Mouse (Mus musculus) MEL (cell line): ENCODE results near the gene Gm9922. TPM values are rescaled to one million over a fixed set of nuclear protein-coding genes. Genes with fewer than 3 reads are reported as not detected.

Experiments
- DNase-seq: peaks from one replicate; pipeline ENCODE4 v3.0.0; 2011; ENCODE audit warnings: low read depth, low spot score
- H3K27ac ChIP-seq: 2 replicates; pipeline ENCODE4 v1.5.1; 2012; ENCODE audit warnings: low read depth, mild to moderate bottlenecking, control low read depth, low read length, moderate library complexity; ENCODE audit not compliant: control insufficient read depth
- H3K27me3 ChIP-seq, 2 experiments: fragments of 150-350 bp in 1 of 2; sonication (generic) in 1 of 2; 2 replicates each; pipeline ENCODE4 v1.6.1; 2012; ENCODE audit warnings: low read length in 2 of 2, mild to moderate bottlenecking in 2 of 2, improper control_type of control experiment in 1 of 2, moderate library complexity in 1 of 2; ENCODE audit not compliant: insufficient read depth in 2 of 2, control insufficient read depth in 1 of 2
- H3K36me3 ChIP-seq, 2 experiments: 2 replicates each; pipeline ENCODE4 v1.6.1; 2012 to 2014; ENCODE audit warnings: low read length in 2 of 2, improper control_type of control experiment in 1 of 2, inconsistent platforms in 1 of 2, mild to moderate bottlenecking in 1 of 2; ENCODE audit not compliant: insufficient read depth in 2 of 2, control insufficient read depth in 1 of 2
- H3K4me1 ChIP-seq, 2 experiments: fragments of 150-350 bp in 1 of 2; sonication (generic) in 1 of 2; 2 replicates each; pipeline ENCODE4 v1.6.1; 2012; ENCODE audit warnings: low read length in 2 of 2, improper control_type of control experiment in 1 of 2, mild to moderate bottlenecking in 1 of 2; ENCODE audit not compliant: insufficient read depth in 2 of 2, control insufficient read depth in 1 of 2
- H3K4me3 ChIP-seq, 2 experiments: fragments of 150-350 bp in 1 of 2; sonication (generic) in 1 of 2; 2 replicates each; pipeline ENCODE4 v1.5.1; 2012; ENCODE audit warnings: low read depth in 2 of 2, low read length in 2 of 2, mild to moderate bottlenecking in 2 of 2, moderate library complexity in 2 of 2, control low read depth in 1 of 2, improper control_type of control experiment in 1 of 2; ENCODE audit not compliant: control insufficient read depth in 1 of 2, insufficient read depth in 1 of 2
- H3K79me2 ChIP-seq: 2 replicates; pipeline ENCODE4 v1.6.1; 2012; ENCODE audit warnings: mild to moderate bottlenecking, low read length, moderate library complexity; ENCODE audit not compliant: control insufficient read depth, poor library complexity, insufficient read depth
- H3K9ac ChIP-seq: 2 replicates; pipeline ENCODE4 v1.6.1; 2012; ENCODE audit warnings: low read depth, mild to moderate bottlenecking, control low read depth, low read length, moderate library complexity; ENCODE audit not compliant: control insufficient read depth, poor library complexity, severe bottlenecking
- H3K9me3 ChIP-seq: fragments of 150-350 bp; sonication (generic); replicated peaks from 2 replicates; pipeline ENCODE4 v1.6.1; 2012; ENCODE audit warnings: mild to moderate bottlenecking, low read length, improper control_type of control experiment, moderate library complexity; ENCODE audit not compliant: insufficient read depth
- BHLHE40 ChIP-seq: IDR thresholded peaks from 2 replicates; pipeline ENCODE4 v1.6.1; 2012; ENCODE audit warnings: low read depth, mild to moderate bottlenecking, inconsistent platforms, low read length, improper control_type of control experiment, borderline replicate concordance
- CHD1 ChIP-seq: IDR thresholded peaks from 2 replicates; pipeline ENCODE4 v1.6.1; 2012; ENCODE audit warnings: low read depth, mild to moderate bottlenecking, inconsistent platforms, low read length, improper control_type of control experiment
- CHD2 ChIP-seq: IDR thresholded peaks from 2 replicates; pipeline ENCODE4 v1.6.1; 2011; ENCODE audit warnings: low read length, improper control_type of control experiment
- ELF1 ChIP-seq: IDR thresholded peaks from 2 replicates; pipeline ENCODE4 v1.6.1; 2014; ENCODE audit warnings: low read depth, mild to moderate bottlenecking, inconsistent platforms, low read length, improper control_type of control experiment, moderate library complexity
- ETS1 ChIP-seq: IDR thresholded peaks from 2 replicates; pipeline ENCODE4 v1.6.1; 2012; ENCODE audit warnings: low read depth, mild to moderate bottlenecking, inconsistent platforms, low read length, improper control_type of control experiment, moderate library complexity
- HCFC1 ChIP-seq: IDR thresholded peaks from 2 replicates; pipeline ENCODE4 v1.6.1; 2012; ENCODE audit warnings: low read depth, mild to moderate bottlenecking, inconsistent platforms, low read length, improper control_type of control experiment, moderate library complexity
- JUND ChIP-seq: IDR thresholded peaks from 2 replicates; pipeline ENCODE4 v1.6.1; 2011; ENCODE audit warnings: low read depth, mild to moderate bottlenecking, improper control_type of control experiment, low read length
- MAFK ChIP-seq: IDR thresholded peaks from 2 replicates; pipeline ENCODE4 v1.6.1; 2011; ENCODE audit warnings: low read depth, mild to moderate bottlenecking, low read length, improper control_type of control experiment, borderline replicate concordance
- MEF2A ChIP-seq: IDR thresholded peaks from 2 replicates; pipeline ENCODE4 v1.6.1; 2014; ENCODE audit warnings: low read depth, mild to moderate bottlenecking, inconsistent platforms, low read length, improper control_type of control experiment; ENCODE audit not compliant: poor library complexity, insufficient replicate concordance, severe bottlenecking; ENCODE audit errors: extremely low read depth
- MXI1 ChIP-seq: IDR thresholded peaks from 2 replicates; pipeline ENCODE4 v1.6.1; 2011; ENCODE audit warnings: mild to moderate bottlenecking, low read depth, low read length, improper control_type of control experiment
- MYC ChIP-seq: IDR thresholded peaks from 2 replicates; pipeline ENCODE4 v1.6.1; 2011; ENCODE audit warnings: low read depth, mild to moderate bottlenecking, low read length, improper control_type of control experiment, moderate library complexity
- NRF1 ChIP-seq: IDR thresholded peaks from 2 replicates; pipeline ENCODE4 v1.6.1; 2014; ENCODE audit warnings: low read depth, mild to moderate bottlenecking, inconsistent platforms, low read length, improper control_type of control experiment, moderate library complexity; ENCODE audit not compliant: poor library complexity, insufficient read depth, severe bottlenecking
- POLR2A ChIP-seq, 2 experiments: IDR thresholded peaks; 2 replicates each; pipeline ENCODE4 v1.6.1; 2011 to 2012; ENCODE audit warnings: low read length in 2 of 2, mild to moderate bottlenecking in 2 of 2, control low read depth in 1 of 2, improper control_type of control experiment in 1 of 2, low read depth in 1 of 2, moderate library complexity in 1 of 2; ENCODE audit not compliant: control insufficient read depth in 1 of 2, insufficient read depth in 1 of 2, poor library complexity in 1 of 2
- POLR2AphosphoS5 ChIP-seq: IDR thresholded peaks from 2 replicates; pipeline ENCODE4 v1.6.1; 2012; ENCODE audit warnings: low read depth, borderline replicate concordance, mild to moderate bottlenecking, inconsistent platforms, low read length, moderate library complexity, mixed read lengths
- RCOR1 ChIP-seq: IDR thresholded peaks from 2 replicates; pipeline ENCODE4 v1.6.1; 2012; ENCODE audit warnings: low read depth, mild to moderate bottlenecking, inconsistent platforms, low read length, improper control_type of control experiment
- SIN3A ChIP-seq: IDR thresholded peaks from 2 replicates; pipeline ENCODE4 v1.6.1; 2012; ENCODE audit warnings: low read length, improper control_type of control experiment, inconsistent platforms
- SMC3 ChIP-seq: IDR thresholded peaks from 2 replicates; pipeline ENCODE4 v1.6.1; 2011; ENCODE audit warnings: low read depth, low read length, improper control_type of control experiment
- UBTF ChIP-seq: IDR thresholded peaks from 2 replicates; pipeline ENCODE4 v1.6.1; 2012; ENCODE audit warnings: low read depth, mild to moderate bottlenecking, inconsistent platforms, low read length, improper control_type of control experiment, moderate library complexity, borderline replicate concordance; ENCODE audit not compliant: insufficient read depth
- USF2 ChIP-seq, 2 experiments: IDR thresholded peaks; 2 replicates each; pipeline ENCODE4 v1.6.1; 2011 to 2012; ENCODE audit warnings: improper control_type of control experiment in 2 of 2, low read length in 2 of 2, borderline replicate concordance in 1 of 2, inconsistent platforms in 1 of 2, low read depth in 1 of 2, mild to moderate bottlenecking in 1 of 2; ENCODE audit not compliant: insufficient read depth in 1 of 2
- ZC3H11A ChIP-seq: IDR thresholded peaks from 2 replicates; pipeline ENCODE4 v1.6.1; 2012; ENCODE audit warnings: low read depth, mild to moderate bottlenecking, inconsistent platforms, low read length, improper control_type of control experiment
- ZMIZ1 ChIP-seq: IDR thresholded peaks from 2 replicates; pipeline ENCODE4 v1.6.1; 2012; ENCODE audit warnings: low read depth, mild to moderate bottlenecking, inconsistent platforms, low read length, improper control_type of control experiment, moderate library complexity
- ZNF384 ChIP-seq: IDR thresholded peaks from 2 replicates; pipeline ENCODE4 v1.6.1; 2012; ENCODE audit warnings: low read depth, mild to moderate bottlenecking, inconsistent platforms, low read length, improper control_type of control experiment
- polyA plus RNA-seq, 2 experiments: library from polyadenylated mRNA; stranded (reverse) in 1 of 2; unstranded in 1 of 2; fragments of >175 nt in 1 of 2; fragments of >200 nt in 1 of 2; gene quantifications; 2 replicates each; pipeline versions ENCODE4 v1.2.1 to v1.2.4; 2012; ENCODE audit warnings: low replicate concordance in 2 of 2, low read depth in 1 of 2; ENCODE audit not compliant: insufficient read length in 2 of 2, insufficient read depth in 1 of 2, missing spikeins in 1 of 2
- total RNA-seq: library from RNA; depleted of rRNA; stranded (reverse); fragments of 300-350 nt; gene quantifications from 2 replicates; pipeline ENCODE4 v1.2.3, GENCODE M21; 2012

The Gm9922 gene
- total and polyA plus RNA-seq, 3 experiments = not detected

GRCm38 (mm10) chr14:101777129-101777493, 47.5 kb upstream of the Gm9922 start:
- DNase-seq = no peak
- Histone ChIP-seq H3K4me3 (no peak overlapping the region), H3K36me3 (no peaks in the 10 kb centered on the region)
- no peak for TF ChIP-seq MYC
- TF ChIP-seq USF2 (IDR thresholded peaks at IDR 0.05; ENCODE audit: borderline replicate concordance in 1 of 2, insufficient read depth in 1 of 2, low read depth in 1 of 2, low read length in 2 of 2) = no peak
- no peak for TF ChIP-seq RCOR1
- no peak for TF ChIP-seq BHLHE40
- no peak for TF ChIP-seq NRF1
- no peak for TF ChIP-seq ZC3H11A
- TF ChIP-seq ELF1 = no peak
- TF ChIP-seq UBTF = no peak
- TF ChIP-seq ZNF384 = no peak
- TF ChIP-seq POLR2AphosphoS5 = no peak
- TF ChIP-seq HCFC1 = no peak
- no peak for TF ChIP-seq ZMIZ1
- no peak for TF ChIP-seq JUND
- TF ChIP-seq MAFK = no peak
- TF ChIP-seq SIN3A = no peak
- no peak for TF ChIP-seq POLR2A (IDR thresholded peaks at IDR 0.05; ENCODE audit: control insufficient read depth in 1 of 2, insufficient read depth in 1 of 2, low read depth in 1 of 2, low read length in 2 of 2, poor library complexity in 1 of 2)
- TF ChIP-seq MXI1 = no peak
- TF ChIP-seq, all 39 proteins: peak for 0
- no peak overlapping the region for H3K27ac ChIP-seq
- H3K27me3 ChIP-seq = no peaks in the 10 kb centered on the region
- H3K4me1 ChIP-seq = no peaks in the 10 kb centered on the region
- H3K9ac ChIP-seq = no peak overlapping the region
- no peaks in the 10 kb centered on the region for H3K79me2 ChIP-seq
- no peaks in the 10 kb centered on the region for H3K9me3 ChIP-seq

- Histone ChIP-seq H3K9ac (no peak overlapping the region), H3K9me3 (no peaks in the 10 kb centered on the region), H3K36me3 (no peaks in the 10 kb centered on the region), H3K4me1 (no peaks in the 10 kb centered on the region), H3K27ac (no peak overlapping the region), H3K27me3 (no peaks in the 10 kb centered on the region), H3K4me3 (no peak overlapping the region), H3K79me2 (no peaks in the 10 kb centered on the region)
- no peak for DNase-seq
- TF ChIP-seq MEF2A (no peak), ETS1 (no peak), UBTF (no peak), USF2 (IDR thresholded peaks at IDR 0.05; ENCODE audit: borderline replicate concordance in 1 of 2, insufficient read depth in 1 of 2, low read depth in 1 of 2, low read length in 2 of 2) (no peak), ZMIZ1 (no peak), SMC3 (no peak), CHD2 (no peak), ELF1 (no peak), CHD1 (no peak)
Measured at GRCm38 (mm10) chr14:101776296-101777128, 46.9 kb upstream of the Gm9922 start.
